Mouse (Mus musculus): ENCODE measurements around the gene Gm5797. TPM values are rescaled to one million over a fixed set of nuclear protein-coding genes. Genes with fewer than 3 reads are reported as not detected.

Gm5797 gene
- not detected for polyA plus RNA-seq (2014; fragmentation: Illumina TruSeq; extraction: RNeasy Lipid Tissue Mini Kit (QIAGEN cat#74804); ENCODE audit: low read depth, low replicate concordance)

GRCm38 (mm10) chr14:7332295-7332694 lies at the start of gene Gm5797:
Gene Gm5797 (minus strand): TSS chr14:7332395.

GRCm38 (mm10) chr14:7365034-7365433 lies 32.8 kb upstream of the Gm5797 start, which contains the start of gene Gm8374:
Gene Gm8374 (minus strand): TSS chr14:7365134.

DNA sequence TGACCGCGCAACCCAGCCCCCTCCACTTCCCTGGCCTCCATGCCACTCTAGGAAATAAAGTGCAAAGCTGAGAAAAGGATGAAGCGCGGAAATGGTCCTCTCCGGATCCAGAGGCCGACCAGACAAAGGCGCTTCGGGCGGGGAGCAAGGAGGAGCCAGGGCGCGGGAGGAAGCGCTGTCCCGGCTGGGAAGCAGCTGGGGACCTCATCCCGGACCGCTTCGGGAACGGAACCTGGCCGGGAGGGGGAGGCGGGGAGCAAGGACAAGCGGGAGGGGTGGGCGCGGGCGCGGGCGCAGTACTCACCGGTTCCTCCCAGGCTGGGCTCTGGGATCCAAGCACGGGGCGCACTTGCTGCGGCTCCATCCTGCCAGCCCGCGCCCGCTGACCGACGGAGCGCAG lies 17.5 kb downstream of the Gm5797 start, which contains the start of gene Gm3739:
Gene Gm3739, minus strand, starts transcription at position 389 of the 400 bp plus-strand sequence.

Other genes starting within 250 kb of the Gm5797 start
- gene Gm3696, start 231.8 kb downstream of the Gm5797 start, polyA plus RNA-seq (2014; fragmentation: Illumina TruSeq; extraction: RNeasy Lipid Tissue Mini Kit (QIAGEN cat#74804); ENCODE audit: low read depth, low replicate concordance), result 1.7 TPM
- not detected for gene Gm6676, start 207.0 kb downstream of the Gm5797 start, polyA plus RNA-seq (2014; fragmentation: Illumina TruSeq; extraction: RNeasy Lipid Tissue Mini Kit (QIAGEN cat#74804); ENCODE audit: low read depth, low replicate concordance)
- gene Gm3512, start 157.9 kb downstream of the Gm5797 start, polyA plus RNA-seq (2014; fragmentation: Illumina TruSeq; extraction: RNeasy Lipid Tissue Mini Kit (QIAGEN cat#74804); ENCODE audit: low read depth, low replicate concordance), result 1.8 TPM
- not detected for gene Gm16434, start 137.9 kb downstream of the Gm5797 start, polyA plus RNA-seq (2014; fragmentation: Illumina TruSeq; extraction: RNeasy Lipid Tissue Mini Kit (QIAGEN cat#74804); ENCODE audit: low read depth, low replicate concordance)
- not detected for gene Gm3727, start 67.7 kb downstream of the Gm5797 start, polyA plus RNA-seq (2014; fragmentation: Illumina TruSeq; extraction: RNeasy Lipid Tissue Mini Kit (QIAGEN cat#74804); ENCODE audit: low read depth, low replicate concordance)
- gene Gm3739, start 17.3 kb downstream of the Gm5797 start, polyA plus RNA-seq (2014; fragmentation: Illumina TruSeq; extraction: RNeasy Lipid Tissue Mini Kit (QIAGEN cat#74804); ENCODE audit: low read depth, low replicate concordance), result 0.62 TPM
- gene Gm8374, start 32.7 kb upstream of the Gm5797 start, polyA plus RNA-seq (2014; fragmentation: Illumina TruSeq; extraction: RNeasy Lipid Tissue Mini Kit (QIAGEN cat#74804); ENCODE audit: low read depth, low replicate concordance), result not detected
- gene Gm3755, start 118.5 kb upstream of the Gm5797 start, polyA plus RNA-seq (2014; fragmentation: Illumina TruSeq; extraction: RNeasy Lipid Tissue Mini Kit (QIAGEN cat#74804); ENCODE audit: low read depth, low replicate concordance), result not detected
- gene Gm3752, start 151.4 kb upstream of the Gm5797 start, polyA plus RNA-seq (2014; fragmentation: Illumina TruSeq; extraction: RNeasy Lipid Tissue Mini Kit (QIAGEN cat#74804); ENCODE audit: low read depth, low replicate concordance), result not detected
- gene Gm3558, start 236.2 kb upstream of the Gm5797 start, polyA plus RNA-seq (2014; fragmentation: Illumina TruSeq; extraction: RNeasy Lipid Tissue Mini Kit (QIAGEN cat#74804); ENCODE audit: low read depth, low replicate concordance), result 0.43 TPM